Mouse (Mus musculus) right cerebral cortex, adult 2 months (tissue): ENCODE measurements around the gene Coro2a.
"Not testable (repeated sequence)": the region's sequence is repeated elsewhere in the genome, so short reads cannot be mapped to it uniquely, and the experiment has no call there.

Experiments used
- DNase-seq, 2 experiments: peaks; one replicate each; pipeline ENCODE4 v3.0.0; 2021 to 2022; ENCODE audit warnings: low spot score in 2 of 2

The Coro2a gene

DNA sequence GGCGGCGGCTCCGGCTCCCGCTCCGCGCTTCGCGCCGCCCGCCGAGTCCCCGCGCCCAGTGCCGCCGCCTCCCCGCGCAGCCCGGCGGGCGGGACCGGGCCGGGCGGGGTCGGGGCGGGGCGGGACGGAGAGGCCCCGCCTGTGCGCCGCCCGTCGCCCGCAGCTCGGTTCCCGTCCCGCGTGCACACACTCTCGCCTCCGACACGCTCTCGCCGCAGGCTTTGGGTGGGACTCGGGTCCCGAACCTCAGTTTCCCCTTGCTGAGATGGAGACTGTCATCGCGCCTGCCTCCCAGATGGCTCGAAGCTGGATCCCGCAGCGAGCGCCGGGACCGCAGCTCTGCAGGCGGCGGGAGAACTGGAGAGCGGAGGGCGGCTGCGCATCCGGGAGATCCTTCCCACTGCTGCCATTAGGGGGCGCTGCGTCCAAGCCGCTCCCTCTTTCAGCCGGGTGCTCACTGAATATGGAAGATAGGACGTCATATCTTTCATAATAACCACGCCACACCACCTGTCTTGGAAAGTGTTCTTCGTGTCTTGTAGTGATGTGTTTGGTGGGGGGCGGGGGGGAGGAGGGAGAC is at the start of gene Coro2a:
Gene Coro2a (minus strand): TSS at position 359 of the 580 bp plus-strand sequence.
- peak; percentile 88 to 90 for DNase-seq

DNA sequence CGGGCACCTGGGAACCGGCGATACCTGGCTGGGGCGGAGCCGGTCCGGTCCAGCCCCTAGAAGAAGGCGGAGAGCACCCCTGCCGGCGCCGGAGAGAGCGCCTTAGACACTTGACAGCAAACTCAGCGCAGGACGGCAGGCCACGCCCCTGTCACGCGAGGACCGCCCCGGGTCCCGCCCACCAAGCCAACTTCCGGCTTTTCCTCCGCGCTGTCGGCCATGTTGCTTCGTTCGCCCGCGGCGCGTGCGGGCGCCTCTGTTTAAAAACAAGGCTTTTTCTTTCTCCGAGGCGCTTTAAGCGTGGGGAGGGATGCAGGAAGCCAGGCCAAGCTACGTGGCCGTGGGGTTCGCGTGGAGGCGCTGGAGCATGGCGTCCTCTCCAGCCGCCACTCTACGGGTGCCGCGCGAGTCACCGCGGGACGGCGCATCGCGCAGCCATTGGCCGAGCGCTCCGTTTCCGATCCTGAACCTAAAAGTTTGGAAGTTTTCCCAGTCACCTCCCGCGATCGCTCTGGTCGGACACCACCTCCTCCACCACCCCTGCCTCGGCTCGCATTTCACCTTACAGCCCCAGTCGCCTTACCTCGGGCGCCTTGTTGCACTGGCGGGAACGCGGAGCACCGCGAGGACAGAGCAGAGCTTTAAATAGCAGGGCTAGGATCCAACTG is 48.2 kb upstream of the Coro2a start, which contains the start of gene Tbc1d2:
Gene Tbc1d2 (minus strand): TSS at position 124 of the 668 bp plus-strand sequence.
- peak; percentile 93 to 96 for DNase-seq

DNA sequence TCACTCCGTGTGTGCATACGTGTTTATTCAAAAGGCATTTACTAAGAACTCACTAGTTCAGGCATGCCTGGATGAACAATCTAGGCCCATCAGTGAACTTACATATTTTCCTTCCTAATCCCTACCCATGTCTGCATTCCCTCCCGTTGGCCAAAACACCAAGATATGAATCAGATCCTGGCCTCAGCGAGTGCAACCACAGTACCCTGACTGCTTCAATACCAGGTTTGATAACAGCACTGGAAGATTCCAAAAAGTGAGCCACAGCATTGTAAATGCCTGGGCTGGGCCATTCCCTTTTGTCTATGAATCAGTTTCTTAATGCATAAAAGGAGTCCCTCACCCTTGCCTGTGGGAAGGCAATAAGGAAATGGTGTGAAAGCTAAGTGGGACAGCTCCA is 47.2 kb upstream of the Coro2a start:
- DNase-seq, result no peak

DNA sequence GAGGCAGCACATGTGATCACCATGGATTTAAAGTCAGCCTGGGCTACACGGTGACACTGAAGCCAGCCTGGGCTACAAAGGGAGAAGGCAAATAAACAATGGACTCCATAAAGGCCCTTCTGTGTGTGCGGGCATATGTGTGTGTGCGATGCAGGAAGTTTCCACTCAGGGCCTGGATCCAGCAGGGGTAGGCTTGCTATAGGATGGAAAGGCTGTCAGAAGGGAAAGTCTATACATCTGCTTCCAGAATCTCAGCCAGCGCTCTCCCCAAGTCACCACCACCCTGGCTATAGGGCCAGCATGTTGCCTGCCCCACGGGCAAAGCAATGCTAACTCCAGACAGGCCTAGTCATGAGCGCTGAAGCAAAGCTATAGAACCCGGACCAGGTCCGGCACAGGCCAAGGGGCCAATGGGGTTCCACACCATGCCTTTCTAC is 41.7 kb upstream of the Coro2a start:
- DNase-seq, result no peak

DNA sequence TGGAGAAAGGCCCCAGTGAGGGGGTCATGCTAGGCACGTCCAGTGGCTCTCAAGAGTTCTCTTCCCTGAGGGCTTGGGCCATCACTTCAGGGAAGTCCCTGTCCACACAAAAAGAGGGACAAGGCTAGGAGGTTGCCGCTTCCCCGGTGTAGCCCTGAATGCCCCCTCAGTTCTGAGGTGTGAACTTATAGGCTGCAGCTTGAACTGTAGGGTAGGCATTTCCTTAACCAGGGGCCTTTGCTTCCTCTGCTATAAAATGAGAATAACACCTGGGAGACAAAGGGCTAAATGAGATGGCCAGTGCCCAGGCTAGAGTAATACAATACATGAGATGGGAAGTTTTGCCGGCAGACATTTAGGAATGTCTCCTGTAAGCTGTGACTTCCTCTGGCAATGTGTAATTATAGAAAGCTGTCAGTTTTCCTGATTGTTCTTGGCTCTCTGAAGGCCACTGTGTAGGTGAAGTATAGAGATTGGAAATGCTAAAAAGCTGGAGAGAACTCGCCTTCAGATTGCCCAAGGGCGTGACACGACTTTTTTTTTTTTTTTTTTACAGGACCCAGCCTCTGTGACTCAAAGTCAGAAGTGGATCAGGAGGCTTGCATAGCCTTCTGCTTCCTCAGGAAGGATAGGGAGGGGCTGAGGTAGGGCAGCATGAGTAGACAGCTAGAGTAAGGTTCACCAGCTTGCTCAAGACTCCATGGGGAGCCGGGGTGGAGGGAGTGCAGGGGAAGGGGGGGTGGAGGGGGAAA is 41.1 kb upstream of the Coro2a start:
- no peak for DNase-seq

DNA sequence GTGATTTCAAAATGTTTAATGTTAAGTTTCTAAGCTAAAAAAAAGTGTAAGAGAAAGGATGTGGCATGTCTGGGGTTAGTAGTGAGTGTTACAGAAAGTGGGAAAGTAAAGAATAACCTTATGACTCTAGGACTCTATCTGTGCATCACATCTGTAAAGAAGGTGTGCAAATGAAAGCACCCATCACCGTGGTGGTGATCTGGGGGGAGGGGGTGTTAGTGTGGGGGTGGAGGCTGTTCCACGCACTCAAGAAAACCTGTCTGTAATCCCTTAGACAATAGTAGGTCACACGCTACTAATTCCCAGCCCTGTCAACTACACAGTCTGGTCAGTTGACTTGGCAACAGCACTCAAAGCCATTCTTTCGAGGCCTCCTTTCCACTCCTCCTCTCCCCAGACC is 39.3 kb upstream of the Coro2a start:
- DNase-seq, result no peak

DNA sequence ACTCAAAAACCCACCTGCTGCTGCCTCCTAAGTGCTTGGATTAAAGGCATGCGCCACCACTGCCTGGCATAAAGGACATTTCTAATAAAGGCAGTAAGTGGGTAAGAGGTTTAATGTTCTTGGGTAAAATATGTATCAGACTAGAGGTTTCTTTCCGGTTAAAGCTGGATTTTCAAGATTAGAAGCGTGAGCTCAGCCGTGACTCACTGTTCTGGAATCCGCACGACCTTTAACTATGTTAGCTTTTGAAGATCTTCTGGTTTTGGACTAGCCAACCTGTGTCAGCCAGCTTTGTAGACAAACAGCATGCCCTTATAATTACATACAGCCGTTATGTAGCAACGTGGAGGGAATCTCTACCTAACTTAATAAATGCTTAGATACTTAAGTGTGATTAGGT is 37.9 kb upstream of the Coro2a start:
- DNase-seq, result no peak

DNA sequence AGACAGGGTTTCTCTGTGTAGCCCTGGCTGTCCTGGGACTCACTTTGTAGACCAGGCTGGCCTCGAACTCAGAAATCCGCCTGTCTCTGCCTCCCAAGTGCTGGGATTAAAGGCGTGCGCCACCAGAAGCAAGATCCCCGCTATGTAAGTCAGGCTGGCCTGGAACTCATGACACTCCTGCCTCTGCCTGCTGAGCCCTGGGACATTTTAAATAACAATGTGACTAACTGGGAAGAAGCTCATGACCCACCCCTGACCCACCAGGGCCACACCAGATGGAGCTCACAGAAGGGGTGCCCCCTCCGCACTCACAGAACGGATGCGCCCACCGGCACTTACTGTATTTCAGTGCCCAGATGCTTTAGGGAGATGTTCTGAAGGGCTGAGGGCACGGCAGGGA is 35.2 kb upstream of the Coro2a start:
- not testable (repeated sequence) for DNase-seq

DNA sequence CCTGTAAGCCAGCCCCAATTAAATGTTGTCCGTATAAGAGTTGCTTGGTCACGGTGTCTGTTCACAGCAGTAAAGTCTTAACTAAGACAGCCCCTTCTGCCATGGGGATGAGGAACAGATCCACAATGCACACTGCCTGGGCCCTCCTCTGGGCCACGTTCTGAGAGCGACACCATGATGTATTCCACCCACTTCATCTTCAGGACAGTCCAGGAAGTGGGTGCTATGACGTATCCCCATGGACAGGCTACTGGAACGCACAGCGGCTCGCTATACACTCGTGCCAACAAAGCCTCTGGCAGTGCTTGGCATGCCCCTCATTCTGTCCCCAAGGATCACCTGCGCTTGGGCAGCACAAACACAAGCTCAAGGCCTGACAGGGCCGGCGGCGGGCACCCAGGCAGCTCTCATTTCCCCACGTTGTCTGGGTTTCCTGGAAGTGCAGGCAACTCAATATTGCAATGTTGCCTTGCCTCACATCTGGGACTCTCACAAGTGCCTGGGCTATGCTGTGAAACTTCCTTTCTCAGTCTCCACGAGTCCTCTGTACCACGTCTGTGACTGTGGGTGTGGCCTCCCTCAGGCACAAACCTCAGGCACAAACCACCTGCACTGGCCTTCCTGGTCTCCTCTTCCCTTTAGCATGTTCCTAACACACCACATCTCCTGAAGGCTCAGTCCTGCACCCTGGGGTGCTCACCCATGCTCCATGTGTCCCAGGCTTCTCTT is 33.9 kb upstream of the Coro2a start:
- DNase-seq, result peak in 1 of 2 experiments; percentile 35

DNA sequence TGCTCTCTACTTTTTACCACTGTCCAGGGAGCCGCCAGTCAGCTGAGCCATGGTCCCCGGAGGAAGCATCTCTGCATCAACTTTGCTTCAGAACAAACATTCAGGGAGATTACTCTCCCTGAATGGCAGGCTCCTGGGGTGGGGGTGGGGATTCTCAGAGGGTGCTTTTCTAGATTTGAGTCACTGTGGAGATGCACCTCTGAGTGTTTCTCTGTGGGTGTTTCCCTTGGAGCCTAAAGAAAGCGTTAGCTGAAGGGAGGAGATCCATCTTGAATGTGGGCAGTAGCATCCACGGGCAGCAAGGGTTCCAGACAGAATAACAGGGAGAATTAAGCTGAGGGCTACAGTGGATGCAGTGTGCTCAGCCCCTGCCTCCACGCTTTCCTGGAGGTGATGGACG is 32.9 kb upstream of the Coro2a start:
- no peak for DNase-seq

DNA sequence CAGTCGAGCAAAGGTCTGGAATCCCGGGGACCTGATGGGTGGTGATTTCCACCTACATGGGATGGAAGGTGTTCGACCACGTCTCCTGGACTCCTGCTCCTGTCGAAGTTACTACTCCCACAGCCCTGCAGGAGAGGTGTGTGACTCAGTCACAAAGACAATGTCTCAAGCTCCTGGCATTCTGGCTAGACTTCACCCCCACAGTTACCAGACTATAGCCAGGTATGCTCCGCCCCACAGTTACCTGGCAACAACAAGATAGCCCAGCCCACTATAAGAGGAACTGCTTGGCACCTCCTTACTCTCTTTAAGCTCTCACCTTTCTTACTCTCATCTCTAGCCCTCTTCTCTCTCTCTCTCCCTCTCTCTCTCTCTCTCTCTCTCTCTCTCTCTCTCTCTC is 31.6 kb upstream of the Coro2a start:
- DNase-seq, result not testable (repeated sequence)

DNA sequence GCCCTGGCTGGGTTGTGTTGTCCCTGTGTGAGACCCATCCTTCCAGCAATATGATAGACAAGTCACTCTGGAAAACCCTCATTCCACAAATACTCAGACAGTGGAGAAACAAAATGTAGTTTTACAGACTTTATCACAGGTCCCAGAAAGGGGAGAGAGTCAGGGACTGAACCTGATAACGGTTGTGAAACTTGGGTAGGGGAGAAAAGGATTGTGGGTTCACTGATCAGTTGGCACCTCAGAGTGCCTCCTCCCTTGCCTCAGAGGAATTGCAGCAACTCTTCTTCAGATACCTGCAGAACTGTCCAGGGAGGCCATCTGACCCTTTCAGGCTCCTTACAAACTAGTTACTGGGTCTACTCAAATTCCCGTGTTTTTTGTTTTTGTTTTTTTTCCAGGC is 30.5 kb upstream of the Coro2a start:
- DNase-seq, result no peak

DNA sequence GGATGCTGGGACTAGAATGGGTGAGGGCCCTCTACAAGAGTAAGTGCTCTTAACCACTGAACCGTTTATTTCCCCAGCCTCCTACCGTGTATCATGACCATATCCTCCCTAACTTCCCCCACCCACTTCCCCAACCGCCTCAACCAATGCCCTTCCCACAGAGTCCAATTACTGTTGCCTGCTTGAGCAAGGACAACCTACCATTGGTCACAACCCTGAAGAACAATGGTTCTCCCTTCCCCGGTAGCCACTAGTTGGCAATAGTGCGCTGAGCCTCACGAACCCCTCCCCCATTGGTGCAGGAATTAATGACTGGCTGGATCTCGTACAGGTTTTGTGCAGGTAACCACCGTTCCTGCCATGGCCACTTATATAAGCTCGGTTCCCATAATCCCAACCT is 28.4 kb upstream of the Coro2a start:
- no peak for DNase-seq

DNA sequence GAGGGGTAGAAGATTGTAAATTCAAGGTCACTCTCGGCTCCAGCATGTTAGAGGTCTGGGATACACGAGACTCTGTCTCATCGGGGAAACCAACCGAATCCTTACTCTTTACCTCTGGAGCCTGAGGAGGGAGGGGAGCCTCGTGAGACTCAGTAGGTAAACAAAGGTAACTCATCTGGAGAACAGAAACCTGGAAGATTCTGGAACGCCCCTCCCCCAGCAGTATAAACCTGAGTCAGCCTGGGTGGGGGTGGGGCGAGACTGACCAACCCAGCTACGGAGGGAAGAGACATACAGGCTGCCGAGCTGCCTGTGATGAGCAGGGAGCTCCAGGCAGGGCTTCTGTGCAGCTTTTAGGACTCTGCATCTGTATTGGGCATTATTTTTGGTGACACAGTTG is 26.9 kb upstream of the Coro2a start:
- DNase-seq, result no peak

DNA sequence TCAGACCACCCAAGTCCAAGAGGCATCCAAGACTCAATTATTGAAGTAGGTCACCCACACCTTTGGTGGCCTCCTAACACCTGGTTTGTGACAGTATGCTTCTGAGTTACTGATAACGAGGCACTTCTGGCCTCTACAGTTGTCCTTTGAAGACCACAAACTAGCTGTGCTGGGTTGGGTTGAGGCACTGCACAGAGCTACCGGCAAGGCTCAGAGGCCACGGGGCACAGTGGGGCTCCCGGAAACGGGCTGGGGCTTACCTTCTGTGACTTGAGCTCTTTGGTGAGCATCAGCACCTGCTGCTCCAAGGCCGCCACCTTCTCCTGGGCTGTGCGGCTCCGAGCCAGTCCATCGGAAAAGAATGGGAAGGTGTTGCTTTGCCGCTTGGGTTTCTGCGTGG is 26.1 kb upstream of the Coro2a start:
- DNase-seq, result no peak

DNA sequence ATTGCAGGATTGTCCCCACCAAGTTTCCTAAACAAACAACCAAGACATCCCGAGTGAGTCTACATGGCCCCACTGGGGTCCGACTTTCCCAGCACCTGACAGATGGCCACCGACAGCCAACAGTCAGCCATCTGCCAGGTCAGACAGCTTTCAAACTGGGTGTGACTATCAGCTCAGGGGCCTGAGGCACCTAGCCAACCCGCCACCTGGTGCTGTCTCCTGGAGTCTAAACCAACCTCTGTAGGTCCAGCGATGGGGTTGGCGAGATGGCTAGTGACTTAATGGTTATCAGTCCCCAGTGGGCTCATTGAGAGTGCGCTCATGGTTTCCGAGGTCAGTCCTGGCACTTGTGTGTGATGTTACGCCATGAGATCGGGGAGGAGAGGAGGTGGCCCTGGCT is 23.1 kb upstream of the Coro2a start:
- no peak for DNase-seq

DNA sequence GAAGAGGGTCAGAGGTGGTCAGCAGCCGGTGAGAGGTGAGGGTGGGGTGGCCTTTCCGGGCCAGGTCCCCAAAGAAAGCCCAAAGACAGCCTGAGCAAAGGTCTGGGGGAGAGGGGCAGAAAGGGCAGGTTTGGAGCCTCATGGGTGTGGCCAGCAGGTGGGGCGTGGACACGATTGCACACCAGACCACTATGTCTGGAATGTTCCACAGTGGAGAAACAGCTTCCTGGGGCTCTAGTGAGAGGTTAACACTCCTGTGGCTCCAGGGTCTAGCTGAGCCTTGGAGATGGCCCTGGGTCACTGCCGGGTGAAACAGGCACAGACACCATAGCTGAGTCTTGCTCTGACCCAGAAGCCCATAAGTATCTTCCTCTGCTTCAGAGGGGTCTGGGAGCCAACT is 21.0 kb upstream of the Coro2a start:
- DNase-seq, result no peak

DNA sequence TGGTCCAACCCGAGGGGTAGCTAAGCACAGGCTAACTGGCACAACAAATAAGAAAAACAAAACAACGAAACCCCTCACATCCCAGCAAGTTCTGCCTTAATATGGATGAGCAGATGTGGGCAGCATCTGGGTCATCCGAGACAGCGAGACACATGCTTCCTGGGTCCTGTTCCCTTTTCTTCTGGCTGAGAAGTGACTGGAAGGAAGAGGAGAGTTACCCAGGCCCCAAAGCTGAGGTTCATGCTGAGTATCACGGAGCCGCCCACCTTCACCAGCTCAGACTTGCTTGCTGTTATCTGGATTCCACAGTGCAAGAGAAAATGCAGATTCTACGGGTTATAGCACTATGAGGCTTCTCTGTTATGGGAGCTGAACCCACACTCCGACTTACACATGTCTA is 18.9 kb upstream of the Coro2a start:
- no peak for DNase-seq

DNA sequence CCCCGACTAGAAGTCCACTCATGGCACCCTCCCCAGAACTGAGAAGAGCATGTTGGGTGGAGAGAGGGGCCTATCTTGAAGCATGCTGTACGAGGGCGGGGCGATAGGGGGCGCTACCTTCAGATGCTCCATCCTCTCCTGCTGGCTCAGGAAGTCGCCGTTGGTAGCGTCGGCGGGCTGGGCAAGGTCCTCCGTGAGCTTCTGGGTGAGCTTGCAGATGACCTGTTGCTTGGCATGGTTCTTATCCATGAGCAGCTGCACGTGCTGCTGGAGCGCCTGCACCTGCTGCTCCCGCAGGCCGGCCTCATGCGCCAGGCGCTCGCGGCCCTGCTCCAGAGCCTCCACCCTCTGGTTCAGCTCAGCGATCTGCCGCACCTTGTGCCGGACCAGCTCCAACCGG is 18.3 kb upstream of the Coro2a start:
- DNase-seq, result no peak

DNA sequence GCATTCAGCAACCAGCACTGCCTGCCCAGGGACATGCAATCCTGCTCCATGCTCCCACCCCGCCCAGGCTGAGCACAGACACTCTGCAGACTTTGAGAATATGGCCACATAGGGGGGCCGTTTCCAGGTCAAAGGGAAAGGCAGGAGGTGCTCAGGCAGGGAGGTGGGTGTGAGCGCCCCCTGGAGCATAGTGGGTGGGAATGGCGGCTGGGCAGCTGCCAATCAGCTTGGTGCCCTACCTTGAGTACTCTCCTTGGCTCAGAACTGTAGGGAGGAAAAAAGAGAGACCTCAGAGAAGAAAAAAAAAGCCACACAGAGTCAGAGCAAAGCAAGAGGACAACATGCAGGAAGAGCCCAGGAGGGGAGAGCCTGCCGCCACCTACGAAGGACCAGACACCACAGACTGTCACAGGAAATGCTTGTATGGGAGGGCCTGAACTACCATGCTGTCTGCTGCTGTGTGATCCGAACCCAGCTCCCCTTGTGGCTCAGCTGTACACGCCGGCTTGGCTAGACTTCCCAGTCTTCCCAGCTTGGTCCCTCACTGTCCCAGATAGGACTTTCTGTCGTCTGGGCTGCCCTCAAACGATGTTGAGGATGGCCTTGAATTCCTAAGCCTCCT is 16.3 kb upstream of the Coro2a start:
- no peak for DNase-seq

DNA sequence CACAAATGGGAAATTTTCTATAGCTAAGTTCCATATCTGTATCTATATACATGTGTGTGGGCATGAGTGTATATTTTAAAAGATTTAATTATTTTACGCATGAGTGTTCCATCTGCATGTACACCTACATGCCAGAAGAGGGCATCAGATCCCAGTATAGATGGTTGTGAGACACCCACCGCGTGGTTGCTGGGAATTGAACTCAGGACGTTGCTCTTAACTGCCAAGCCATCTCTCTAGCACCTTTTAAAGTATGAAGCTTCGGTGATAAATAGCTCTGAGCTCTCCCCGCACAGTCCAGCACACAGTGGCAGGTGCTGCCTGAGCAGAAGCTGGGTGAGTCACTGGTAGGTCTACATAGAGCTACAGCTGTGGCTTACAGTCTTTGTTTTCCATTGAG is 15.4 kb upstream of the Coro2a start:
- DNase-seq, result no peak

DNA sequence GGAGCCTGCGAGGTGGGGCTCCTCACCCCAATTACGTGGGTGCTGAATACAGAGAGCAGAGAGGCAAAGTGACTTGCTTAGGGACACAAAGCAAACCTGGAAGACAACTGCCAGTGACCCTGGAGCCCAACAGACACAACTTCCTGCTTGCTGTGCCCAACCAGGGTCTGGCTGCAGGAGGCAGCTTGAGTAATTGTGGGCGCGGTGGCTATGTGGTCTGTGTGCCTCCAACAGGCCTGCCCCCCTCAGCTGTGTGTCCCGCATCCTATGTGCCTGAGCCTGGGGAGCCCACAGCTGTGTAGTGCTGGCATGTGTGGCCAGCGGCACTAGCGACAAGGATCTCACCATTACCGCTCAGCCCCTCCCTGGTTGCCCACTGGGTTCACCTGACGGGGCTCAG is 12.6 kb upstream of the Coro2a start:
- no peak for DNase-seq
